Mouse (Mus musculus): ENCODE results near the gene Slc6a5.

Gene Slc6a5

GRCm38 (mm10) chr7:49975441-49976121, 65.6 kb downstream of the Slc6a5 start:
- DNase-seq (ENCODE audit: low read depth in 2 of 2, low spot score in 2 of 2), result no peak

GRCm38 (mm10) chr7:49981511-49982227, 71.7 kb downstream of the Slc6a5 start:
- DNase-seq (ENCODE audit: low read depth in 2 of 2, low spot score in 2 of 2), result no peak

GRCm38 (mm10) chr7:49984698-49985097, 74.8 kb downstream of the Slc6a5 start:
- no peak for DNase-seq (ENCODE audit: low read depth in 2 of 2, low spot score in 2 of 2)

GRCm38 (mm10) chr7:49985947-49986346, 76.0 kb downstream of the Slc6a5 start:
- no peak for DNase-seq (ENCODE audit: low read depth in 2 of 2, low spot score in 2 of 2)

- no peak for DNase-seq (ENCODE audit: low read depth in 2 of 2, low spot score in 2 of 2)
Measured at GRCm38 (mm10) chr7:49999321-49999720, 89.4 kb downstream of the Slc6a5 start.

GRCm38 (mm10) chr7:50005268-50005667, 95.3 kb downstream of the Slc6a5 start:
- DNase-seq (ENCODE audit: low read depth in 2 of 2, low spot score in 2 of 2), result no peak
